Mouse (Mus musculus) large intestine, adult 2 months (tissue): ENCODE measurements around the gene Olfr853. TPM values are rescaled to one million over a fixed set of nuclear protein-coding genes. Genes with fewer than 3 reads are reported as not detected.

Source experiments
- DNase-seq: peaks from one replicate; pipeline ENCODE4 v3.0.0-alpha.2; 2012; ENCODE audit warnings: low read depth, low spot score
- WGBS: fragments of 180-500 bp; shearing (Covaris S2); methylation state at CpG from one replicate; pipeline ENCODE4 v1.1.7; 2018; 5-methylcytosine and 5-hydroxymethylcytosine counted together
- polyA plus RNA-seq: library from polyadenylated mRNA; depleted of rRNA; stranded (reverse); fragments of >200 nt; gene quantifications from 2 replicates; pipeline ENCODE4 v1.2.3, GENCODE M21; 2012; rRNA removed

Olfr853 gene
- not detected in 2 replicates for polyA plus RNA-seq

DNA sequence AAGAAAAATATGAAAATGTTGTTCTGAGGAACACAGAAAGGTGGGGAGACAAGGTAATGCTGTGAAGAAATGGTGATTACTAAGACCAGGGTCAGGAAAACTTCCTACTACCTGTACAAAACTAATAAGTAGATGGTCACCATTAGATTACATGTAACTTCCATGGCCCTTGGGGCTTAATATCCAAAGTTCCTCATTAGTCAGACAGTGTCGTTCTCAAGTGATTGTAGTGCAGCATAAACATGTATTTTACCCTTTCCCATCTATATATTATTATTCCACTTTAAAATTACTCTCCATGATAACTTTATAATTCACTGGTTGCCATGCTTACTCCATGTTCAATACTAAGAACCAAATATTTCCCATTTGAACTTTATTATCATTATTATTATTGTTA is at the start of gene Olfr853:
Gene Olfr853, minus strand, starts transcription at position 101 of the 400 bp plus-strand sequence.
- WGBS, result 82% methylated on average over 1 of the region's 1 CpGs
- DNase-seq, result no peak

DNA sequence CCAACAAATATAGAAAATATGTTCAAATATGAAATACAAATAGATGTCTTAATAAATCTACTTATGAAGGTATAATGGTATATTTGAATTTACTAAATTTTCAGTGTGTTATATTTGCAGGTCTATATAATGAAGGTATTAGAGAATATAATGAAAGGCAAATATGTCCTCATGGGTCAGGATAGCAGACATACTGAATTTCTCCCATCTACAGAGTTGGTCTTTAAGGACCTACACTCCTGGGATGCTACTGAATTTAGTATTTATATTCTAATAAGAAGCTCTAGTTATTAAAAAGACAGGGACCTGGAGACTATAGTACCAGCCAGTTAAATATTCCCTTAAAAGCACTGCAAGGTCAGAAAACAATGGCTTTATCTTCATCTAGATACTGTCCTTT is 41.4 kb upstream of the Olfr853 start, which contains the start of gene Olfr855:
Gene Olfr855, plus strand, starts transcription at position 301 of the 400 bp plus-strand sequence.
- no peak for DNase-seq

DNA sequence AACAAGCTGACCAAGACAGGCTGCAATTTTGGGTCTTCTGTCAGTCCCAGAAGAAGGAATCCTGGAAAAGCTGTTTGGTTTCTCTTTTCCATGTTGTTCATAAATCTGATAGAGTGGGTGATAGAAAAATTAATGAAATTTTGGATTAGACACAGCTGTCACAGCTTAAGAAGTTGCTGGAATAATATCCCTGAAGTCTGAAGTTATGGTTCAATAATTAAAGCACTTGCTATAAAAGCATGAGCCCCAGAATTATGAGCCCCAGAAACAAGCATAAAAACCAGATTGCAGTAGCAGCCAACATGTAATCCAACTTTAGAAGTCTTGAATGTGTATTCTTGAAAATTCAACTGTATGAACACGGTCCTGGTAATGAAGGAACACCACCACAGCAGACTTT is 26.4 kb upstream of the Olfr853 start, which contains the start of gene Olfr854:
Gene Olfr854, minus strand, starts transcription at position 101 of the 400 bp plus-strand sequence.
- DNase-seq, result no peak

DNA sequence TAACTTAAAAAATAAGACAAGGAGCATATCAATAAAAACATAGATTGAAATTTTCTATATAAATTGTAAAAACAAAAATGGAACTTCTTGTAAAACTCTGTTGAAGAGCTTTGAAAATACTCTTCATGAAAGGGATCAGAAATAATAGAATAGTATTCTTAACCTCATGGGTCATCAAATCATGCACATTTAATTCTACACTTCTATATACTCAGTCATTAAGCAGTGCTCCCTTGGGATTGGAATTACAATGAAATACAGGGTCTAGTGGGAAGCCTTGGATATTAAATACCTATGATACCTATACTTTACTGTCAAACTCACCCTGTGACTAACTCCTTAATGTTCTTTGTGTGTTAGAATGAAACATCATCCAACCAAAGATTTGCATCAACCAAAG is 47.9 kb downstream of the Olfr853 start, which contains the start of gene Olfr851:
Gene Olfr851, plus strand, starts transcription at position 301 of the 400 bp plus-strand sequence.
- DNase-seq, result no peak

More for the DNA sequence above, 26.4 kb upstream of the Olfr853 start, which contains the start of gene Olfr854:
- 64% methylated on average over 1 of the region's 1 CpGs for WGBS

Other genes starting within 250 kb of the Olfr853 start
- not detected in 2 replicates for gene Olfr844, start 224.7 kb downstream of the Olfr853 start, polyA plus RNA-seq
- not detected in 2 replicates for gene Olfr845, start 204.6 kb downstream of the Olfr853 start, polyA plus RNA-seq
- not detected in 2 replicates for gene Olfr846, start 177.1 kb downstream of the Olfr853 start, polyA plus RNA-seq
- not detected in 2 replicates for gene Olfr847, start 162.4 kb downstream of the Olfr853 start, polyA plus RNA-seq
- not detected in 2 replicates for gene Olfr849, start 100.8 kb downstream of the Olfr853 start, polyA plus RNA-seq
- not detected in 2 replicates for gene Olfr850, start 62.8 kb downstream of the Olfr853 start, polyA plus RNA-seq
- gene Olfr851, start 47.8 kb downstream of the Olfr853 start, polyA plus RNA-seq, result not detected in 2 replicates
- not detected in 2 replicates for gene Olfr854, start 26.3 kb upstream of the Olfr853 start, polyA plus RNA-seq
- gene Olfr855, start 41.5 kb upstream of the Olfr853 start, polyA plus RNA-seq, result not detected in 2 replicates
- gene Zfp317, start 81.0 kb upstream of the Olfr853 start, polyA plus RNA-seq, result 4.3 and 6.3 TPM in 2 replicates
- not detected in 2 replicates for gene Olfr857, start 168.4 kb upstream of the Olfr853 start, polyA plus RNA-seq
- not detected in 2 replicates for gene Olfr58, start 239.2 kb upstream of the Olfr853 start, polyA plus RNA-seq